Mouse (Mus musculus) liver, embryonic 14.5 days (tissue): ENCODE results near the gene Shd.

ENCODE experiments used
- CTCF ChIP-seq: IDR thresholded peaks from 2 replicates; pipeline ENCODE4 v1.5.1; 2016; ENCODE audit warnings: antibody characterized with exemption, low read depth, control low read depth
- EP300 ChIP-seq: IDR thresholded peaks from 2 replicates; pipeline ENCODE4 v1.6.1; 2016; ENCODE audit warnings: antibody characterized with exemption, low read depth

DNA sequence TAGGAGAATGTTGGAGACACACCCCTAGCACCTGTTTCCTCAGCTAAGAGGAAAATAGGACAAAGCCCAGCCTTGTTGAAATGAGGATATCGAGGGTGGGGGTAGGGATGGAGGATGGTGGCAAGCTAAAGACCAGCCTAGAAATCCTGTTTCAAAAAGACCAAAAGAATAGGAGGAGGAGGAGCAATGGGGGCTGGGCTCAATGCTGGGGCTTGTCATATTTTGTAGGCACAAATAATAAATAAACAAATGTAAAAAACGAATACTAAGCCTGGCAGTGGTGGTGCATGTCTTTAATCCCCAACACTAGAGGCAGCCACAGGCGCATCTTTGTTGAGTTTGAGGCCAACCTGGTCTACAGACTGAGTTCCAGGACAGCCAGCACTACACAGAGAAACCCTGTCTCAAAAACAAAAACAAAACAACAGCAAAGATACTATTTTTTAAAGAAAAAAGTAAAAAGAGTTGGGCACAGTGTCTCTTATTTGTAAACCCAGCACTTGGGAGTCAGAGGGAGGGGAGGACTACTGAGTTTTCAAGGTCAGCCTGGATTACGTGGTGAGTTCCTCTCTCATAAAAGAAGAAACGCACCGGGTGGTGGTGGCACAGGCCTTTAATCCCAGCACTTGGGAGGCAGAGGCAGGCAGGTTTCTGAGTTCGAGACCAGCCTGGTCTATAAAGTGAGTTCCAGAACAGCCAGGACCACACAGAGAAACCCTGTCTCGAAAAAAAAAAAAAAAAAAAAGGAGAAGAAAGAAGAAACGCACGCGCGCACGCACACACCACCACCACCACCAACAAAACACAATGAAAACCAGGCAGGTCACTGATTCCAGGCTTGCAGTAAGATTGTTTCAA lies 12.3 kb upstream of the Shd start:
- no peak for TF ChIP-seq CTCF
- no peak for TF ChIP-seq EP300
